Mouse (Mus musculus): ENCODE results near the gene Tom1.

Gene Tom1

GRCm38 (mm10) chr8:75033511-75034243 lies at the start of gene Tom1:
Gene Tom1 (plus strand): TSS chr8:75033705.
- DNase-seq: peak; percentile 98

- no peak for DNase-seq
Observed at GRCm38 (mm10) chr8:74987436-74987835, 46.1 kb upstream of the Tom1 start.

DNA sequence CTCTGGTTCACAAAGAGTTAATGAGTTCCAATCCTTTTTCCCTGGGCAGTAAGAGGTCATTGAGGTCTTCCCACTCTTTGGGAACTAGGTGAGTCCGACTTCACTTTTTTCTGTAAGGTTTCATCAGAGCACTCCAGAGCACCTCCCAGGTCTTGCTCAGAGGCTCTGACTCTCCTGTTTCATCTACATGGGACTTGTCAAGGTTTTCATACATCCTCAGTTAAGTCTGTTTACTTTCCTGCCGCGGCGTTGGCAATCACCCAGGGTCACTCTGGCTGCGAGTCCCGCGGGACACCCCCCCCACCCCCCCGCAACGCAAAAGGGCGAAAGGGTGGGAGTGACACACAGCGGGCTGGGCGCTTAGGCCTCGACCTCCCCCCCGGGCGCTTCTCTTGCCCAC lies 43.5 kb upstream of the Tom1 start:
- no peak for DNase-seq

DNA sequence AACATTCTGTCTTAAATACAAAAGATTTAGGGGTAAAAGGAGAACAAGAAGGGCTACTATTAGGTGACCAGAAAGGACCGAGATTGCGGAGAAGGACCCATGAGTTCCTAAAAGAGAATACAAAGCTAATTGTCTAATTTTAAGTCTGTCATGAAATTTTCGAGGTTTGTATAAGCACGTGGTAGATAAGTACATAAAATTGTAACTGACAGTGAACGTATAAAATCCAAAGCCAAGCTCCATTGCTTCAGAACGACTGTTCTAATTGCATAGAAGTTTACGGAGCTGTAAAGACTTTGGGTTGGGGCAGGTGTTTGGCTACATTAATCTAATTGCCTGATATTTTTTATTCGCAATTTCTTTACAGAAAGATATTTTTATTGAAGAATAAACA lies 40.4 kb upstream of the Tom1 start, which contains the start of gene Hmgxb4:
Gene Hmgxb4, plus strand, starts transcription at position 276 of the 394 bp plus-strand sequence.
- no peak for DNase-seq

DNA sequence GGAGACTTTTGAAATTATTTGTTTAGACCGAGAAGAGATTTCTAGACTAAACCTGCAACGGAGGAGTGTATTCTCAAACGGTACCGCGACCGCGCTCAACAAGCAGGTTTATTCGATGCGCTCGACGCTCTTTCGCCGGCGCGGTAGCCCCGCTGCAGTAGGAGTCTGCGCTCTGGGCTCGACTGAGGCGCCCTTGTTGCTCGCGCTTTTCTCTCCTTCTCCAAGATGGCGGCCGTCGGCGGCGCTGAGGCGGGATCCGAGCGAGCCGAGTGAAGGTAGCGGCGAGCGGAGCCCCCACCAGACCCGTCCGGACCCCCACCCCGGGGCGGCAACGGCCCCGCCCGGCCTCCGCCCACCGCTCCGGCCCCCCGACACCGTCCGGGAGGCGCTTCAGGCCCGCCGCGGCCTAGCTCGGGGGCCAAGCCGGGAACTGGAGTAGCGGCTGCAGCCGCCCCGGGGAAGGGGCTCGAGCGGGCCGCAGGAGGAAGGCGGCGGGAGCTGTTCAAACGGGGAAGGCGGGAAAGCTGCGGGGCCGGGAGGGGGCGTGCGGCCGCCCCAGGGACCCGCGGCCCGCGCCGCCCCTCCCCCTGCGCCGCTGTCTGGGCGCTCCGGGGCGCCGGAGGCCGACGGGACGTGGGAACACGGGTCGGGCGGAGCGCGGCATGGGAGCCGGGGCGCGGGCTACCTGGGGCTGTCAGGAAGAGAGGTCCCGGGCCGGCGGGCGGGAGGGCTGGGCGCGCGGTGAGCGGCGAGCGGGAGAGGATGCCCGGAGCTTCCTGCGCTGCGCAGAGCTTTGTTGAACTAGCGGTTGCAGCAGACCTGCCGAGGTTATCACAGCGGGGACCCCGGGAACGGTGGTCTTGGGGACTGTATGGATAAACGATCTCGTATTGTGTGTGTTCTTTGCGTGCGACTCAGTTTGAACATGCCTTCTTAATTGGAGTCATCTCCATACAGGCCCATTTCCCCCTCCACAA lies 39.7 kb upstream of the Tom1 start:
- DNase-seq: peak; percentile 88

GRCm38 (mm10) chr8:74994540-74994939 lies 39.0 kb upstream of the Tom1 start:
- no peak for DNase-seq

DNA sequence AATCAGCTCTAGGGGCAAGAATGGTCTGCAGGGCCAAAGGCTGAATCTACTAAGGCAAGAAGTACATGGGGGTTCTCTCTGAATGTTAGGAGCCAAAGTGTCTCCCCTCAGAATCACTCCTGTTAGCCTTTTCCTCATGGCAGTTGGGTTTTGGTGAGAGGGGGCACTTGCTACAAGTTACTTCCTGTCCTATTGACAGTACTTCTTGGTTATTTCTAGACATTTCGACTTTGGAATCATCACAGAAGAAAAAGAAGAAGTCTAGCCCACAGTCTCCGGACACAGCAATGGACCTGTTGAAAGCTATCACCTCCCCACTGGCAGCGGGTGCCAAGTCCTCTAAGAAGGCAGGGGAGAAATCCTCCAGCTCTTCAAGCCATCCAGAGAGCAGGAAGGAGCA lies 33.1 kb upstream of the Tom1 start:
- DNase-seq: no peak

DNA sequence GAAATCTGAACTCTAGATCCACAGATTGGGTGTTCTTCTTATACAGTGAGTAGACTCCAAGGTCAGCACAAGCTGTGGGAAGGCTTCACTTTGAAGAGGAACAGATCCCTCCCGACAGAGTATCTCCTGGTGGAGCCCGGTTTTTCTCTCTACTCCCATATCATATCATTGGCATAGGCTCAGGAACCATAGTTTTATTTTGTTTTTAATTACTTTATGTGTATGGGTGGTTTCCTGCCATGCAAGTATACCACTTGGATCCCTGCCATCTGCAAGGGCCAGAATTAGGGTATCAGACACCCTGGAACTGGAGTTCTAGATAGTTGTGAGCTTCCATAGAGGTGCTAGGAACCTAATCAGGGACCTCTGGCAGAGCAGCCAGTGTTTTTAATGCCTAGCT lies 24.7 kb upstream of the Tom1 start:
- no peak for DNase-seq

GRCm38 (mm10) chr8:75013557-75013956 lies 19.9 kb upstream of the Tom1 start:
- DNase-seq: no peak

DNA sequence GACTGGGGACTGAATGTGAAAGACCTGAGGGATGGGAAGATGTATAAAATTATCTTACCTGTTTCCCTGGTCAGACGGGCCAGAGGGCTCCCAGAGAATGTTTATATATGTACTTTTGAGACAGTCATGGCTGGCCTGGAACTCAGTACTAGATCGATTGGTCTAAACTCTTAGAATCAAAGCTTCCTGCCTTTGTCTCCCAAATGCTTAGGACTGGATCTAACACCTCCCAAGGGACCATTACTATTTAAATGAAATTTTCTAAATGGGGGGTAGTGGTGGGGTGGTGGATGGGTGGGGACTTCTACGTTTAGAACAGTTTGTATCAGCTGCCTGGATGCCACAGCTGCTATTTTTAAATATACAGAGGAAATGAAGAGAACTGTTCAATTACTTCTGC lies 19.5 kb upstream of the Tom1 start:
- DNase-seq: no peak

DNA sequence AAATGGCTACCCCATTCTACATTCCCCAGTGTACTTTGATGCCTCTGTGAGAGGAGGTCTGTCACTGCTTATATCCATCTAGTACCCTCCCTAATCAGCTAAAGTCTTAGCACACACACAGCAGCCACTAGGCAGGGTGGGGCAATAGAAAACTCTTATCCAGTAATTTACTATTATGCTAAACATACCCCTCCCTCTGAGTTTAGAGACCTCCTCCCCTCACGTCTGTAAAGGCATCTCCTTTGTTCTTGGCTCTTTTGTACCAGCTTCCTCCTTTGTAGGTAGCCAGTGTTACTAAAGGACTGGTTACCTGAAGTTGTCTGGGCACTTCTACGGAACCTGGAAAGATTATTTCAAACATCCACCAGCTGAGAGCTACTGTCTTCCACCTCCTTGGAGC lies 17.5 kb upstream of the Tom1 start:
- no peak for DNase-seq

- DNase-seq: no peak
Observed at GRCm38 (mm10) chr8:75016422-75016821, 17.1 kb upstream of the Tom1 start.

GRCm38 (mm10) chr8:75018274-75018972 lies 15.1 kb upstream of the Tom1 start:
- DNase-seq: no peak

DNA sequence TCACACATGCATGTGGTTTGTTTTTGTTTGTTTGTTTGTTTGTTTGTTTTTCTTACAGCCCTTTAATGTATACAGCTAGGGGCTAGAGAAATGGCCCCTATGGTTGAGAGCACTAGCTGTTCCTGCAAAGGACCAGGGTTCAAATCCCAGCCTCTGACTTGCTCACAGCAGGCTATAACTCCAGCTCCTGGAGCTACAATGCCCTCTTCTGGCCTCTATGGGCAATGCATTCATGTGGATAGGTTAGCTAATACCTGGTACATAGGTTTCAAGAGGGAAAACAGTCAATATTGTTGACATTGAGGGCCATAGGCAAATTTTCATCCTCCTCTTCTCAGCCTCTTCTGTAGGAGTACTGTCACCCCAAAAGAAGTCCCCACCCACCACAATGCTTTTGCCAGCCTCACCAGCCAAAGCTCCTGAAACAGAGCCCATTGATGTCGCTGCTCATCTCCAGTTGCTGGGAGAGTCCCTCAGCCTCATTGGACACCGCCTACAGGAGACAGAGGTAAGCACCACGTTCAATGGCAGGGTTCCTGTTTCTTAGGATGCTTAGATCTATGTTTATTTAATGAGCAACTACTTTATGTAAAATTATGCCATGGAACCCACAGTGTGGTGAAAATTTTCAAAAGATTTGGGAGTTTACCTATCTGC lies 9.7 kb upstream of the Tom1 start:
- no peak for DNase-seq

- DNase-seq: no peak
Observed at GRCm38 (mm10) chr8:75025809-75026208, 7.7 kb upstream of the Tom1 start.

GRCm38 (mm10) chr8:75030453-75031024 lies 3.0 kb upstream of the Tom1 start:
- DNase-seq: no peak

DNA sequence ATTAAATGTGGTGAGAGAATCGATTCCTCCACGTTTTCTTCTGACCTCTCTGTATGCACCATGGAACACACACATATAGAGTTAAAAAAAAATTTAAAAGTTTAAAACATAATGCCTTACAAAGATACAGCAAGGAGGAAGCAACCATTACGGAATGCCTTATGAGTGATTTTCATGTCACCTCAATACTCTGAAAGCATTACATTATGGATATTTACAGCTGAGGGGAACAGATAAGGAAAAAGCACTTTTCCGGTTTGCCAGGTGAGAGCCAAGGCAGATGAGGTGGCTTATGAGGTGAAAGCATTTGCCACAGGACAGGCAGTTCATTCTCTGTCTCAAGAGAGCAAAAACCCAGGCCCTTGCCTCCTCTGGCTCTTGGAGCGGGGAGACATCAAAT lies 544 bp upstream of the Tom1 start:
- no peak for DNase-seq

GRCm38 (mm10) chr8:75034285-75034684 lies 780 bp downstream of the Tom1 start:
- DNase-seq: no peak

DNA sequence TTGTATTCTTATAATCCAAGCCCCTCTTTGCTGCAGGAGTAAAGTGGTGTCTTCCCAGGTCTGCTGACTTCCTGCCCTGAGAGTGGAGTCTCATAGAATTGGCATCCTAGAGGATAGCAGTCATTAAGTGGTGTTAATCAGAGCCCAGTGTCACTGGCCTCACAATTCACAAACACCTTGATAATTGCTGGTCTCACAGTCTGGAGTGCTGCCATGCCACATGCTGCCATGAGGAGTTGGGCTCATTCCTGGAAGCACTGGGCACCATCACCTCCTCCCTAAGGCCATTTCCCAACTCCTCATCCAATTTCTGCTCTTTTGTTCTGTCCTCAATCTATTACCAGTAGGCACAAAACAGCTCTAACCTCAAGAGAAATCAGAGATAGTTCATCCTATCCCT lies 2.1 kb downstream of the Tom1 start:
- DNase-seq: no peak

GRCm38 (mm10) chr8:75038497-75038896 lies 5.0 kb downstream of the Tom1 start:
- no peak for DNase-seq

DNA sequence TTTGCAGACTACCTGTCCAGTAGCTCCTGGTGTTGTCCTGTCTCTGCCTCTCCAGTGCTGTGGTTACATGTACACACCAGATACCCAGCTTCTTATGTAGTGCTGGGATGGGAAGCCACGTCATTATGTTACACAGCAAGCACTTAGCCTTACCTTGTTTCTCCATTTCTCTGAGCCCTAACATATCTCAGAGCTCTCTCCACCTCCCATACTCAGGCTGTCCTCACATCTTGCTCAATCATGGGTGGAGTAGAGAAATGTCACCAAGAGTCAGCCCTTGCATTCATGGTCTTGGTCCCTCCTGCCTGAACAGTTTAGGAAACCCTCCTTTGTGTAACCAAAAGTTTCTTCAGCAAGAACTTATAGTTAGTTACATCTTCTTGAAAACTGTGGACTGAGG lies 6.2 kb downstream of the Tom1 start:
- no peak for DNase-seq

GRCm38 (mm10) chr8:75042171-75042570 lies 8.7 kb downstream of the Tom1 start:
- no peak for DNase-seq

All from right cerebral cortex, postnatal 25 days (tissue).